Mouse (Mus musculus) olfactory bulb, adult 2 months (tissue): Measurements from ENCODE around the gene Ube4b. TPM values are rescaled to one million over a fixed set of nuclear protein-coding genes. Genes with fewer than 3 reads are reported as not detected.
"Not testable (repeated sequence)": the region's sequence is repeated elsewhere in the genome, so short reads cannot be mapped to it uniquely, and the experiment has no call there.

Experiments
- H3K27ac ChIP-seq: fragments of 200-500 bp; 2 replicates; pipeline ENCODE4 v1.5.1; 2012; ENCODE audit warnings: low read depth, low read length; ENCODE audit not compliant: insufficient read depth
- H3K4me1 ChIP-seq: fragments of 200-500 bp; 2 replicates; pipeline ENCODE4 v1.6.1; 2012; ENCODE audit warnings: low read length; ENCODE audit not compliant: control insufficient read depth, insufficient read depth
- H3K4me3 ChIP-seq: fragments of 200-500 bp; 2 replicates; pipeline ENCODE4 v1.5.1; 2012; ENCODE audit warnings: mild to moderate bottlenecking, low read depth, low read length, moderate library complexity; ENCODE audit not compliant: insufficient read depth
- CTCF ChIP-seq: fragments of 200-500 bp; IDR thresholded peaks from 2 replicates; pipeline ENCODE4 v1.5.1; 2012; ENCODE audit warnings: low read depth, mild to moderate bottlenecking, low read length, moderate library complexity; ENCODE audit not compliant: insufficient read depth
- POLR2A ChIP-seq: fragments of 200-500 bp; IDR thresholded peaks from 2 replicates; pipeline ENCODE4 v1.6.1; 2012; ENCODE audit warnings: mild to moderate bottlenecking, low read depth, low read length, moderate library complexity; ENCODE audit not compliant: insufficient read depth
- WGBS: fragments of 180-500 bp; shearing (Covaris S2); methylation state at CpG from one replicate; pipeline ENCODE4 v1.1.7; 2018; 5-methylcytosine and 5-hydroxymethylcytosine counted together
- polyA plus RNA-seq: library from polyadenylated mRNA; stranded (reverse); fragments of >200 nt; gene quantifications from 2 replicates; pipeline ENCODE4 v1.2.4, GENCODE M21; 2012; ENCODE audit warnings: low replicate concordance; ENCODE audit not compliant: missing spikeins, insufficient read depth, insufficient read length

Gene Ube4b
- polyA plus RNA-seq, 1 experiment: not detected

DNA sequence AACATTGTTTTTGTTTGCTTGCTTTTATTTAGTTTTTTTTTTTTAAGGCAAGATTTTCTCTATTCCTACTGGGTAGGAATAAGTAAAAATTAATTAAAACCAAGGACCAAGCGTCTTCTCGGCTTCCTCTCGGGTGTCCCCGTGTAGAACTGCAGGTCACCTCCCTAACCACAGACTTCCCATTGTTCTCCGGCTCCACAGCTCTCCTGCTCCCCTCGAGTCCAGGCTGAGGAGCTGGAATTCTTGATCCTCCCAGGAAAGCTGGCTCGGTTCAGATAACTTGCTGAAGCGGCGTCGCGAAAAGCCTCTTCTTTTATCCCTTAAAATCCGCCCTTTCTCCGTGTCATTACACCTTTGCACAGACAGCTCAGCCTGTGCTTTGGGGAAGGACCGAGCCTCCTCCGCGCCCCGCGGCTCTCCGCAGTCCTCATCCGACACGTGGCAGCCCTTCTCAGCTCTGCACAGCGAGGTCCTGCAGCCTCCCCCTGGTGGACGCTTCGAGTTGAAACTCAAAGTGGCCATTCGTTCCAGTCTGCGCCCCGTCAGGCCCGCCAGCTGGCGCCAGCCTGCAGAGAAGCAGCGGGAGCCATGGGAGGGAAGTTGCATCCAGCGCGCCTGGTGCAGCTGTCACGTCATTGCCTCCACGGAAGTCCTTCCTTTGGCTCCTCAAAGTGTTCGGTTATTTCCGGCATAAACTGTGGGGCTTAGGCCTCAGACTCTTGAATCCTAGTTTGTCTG is 18.6 kb upstream of the Ube4b start:
- peaks cover 10% of the 10 kb centered on the region for H3K4me1 ChIP-seq
- WGBS: under 1% methylated on average over 36 of the region's 36 CpGs
- peak overlapping the region; percentile 28 for H3K27ac ChIP-seq
- H3K4me3 ChIP-seq: peak overlapping the region; percentile 42
- TF ChIP-seq POLR2A: peak; percentile 23; the same call in 1 of the 2 replicates
- peak; percentile 90 for TF ChIP-seq CTCF

- peaks cover 10% of the 10 kb centered on the region for H3K4me1 ChIP-seq
- no peak overlapping the region for H3K27ac ChIP-seq
- H3K4me3 ChIP-seq: no peak overlapping the region
- TF ChIP-seq CTCF (no peak), POLR2A (no peak)
- WGBS: 79% methylated on average over 1 of the region's 1 CpGs
Measured at GRCm38 (mm10) chr4:149444465-149444864, 17.9 kb upstream of the Ube4b start.

- no peak overlapping the region for H3K4me3 ChIP-seq
- no peak overlapping the region for H3K27ac ChIP-seq
- TF ChIP-seq CTCF: no peak
- TF ChIP-seq POLR2A: no peak
- H3K4me1 ChIP-seq: peaks cover 10% of the 10 kb centered on the region
- 59% methylated on average over 3 of the region's 3 CpGs for WGBS
Measured at GRCm38 (mm10) chr4:149442436-149442835, 15.9 kb upstream of the Ube4b start.

GRCm38 (mm10) chr4:149440576-149440975 is 14.0 kb upstream of the Ube4b start:
- 67% methylated on average over 8 of the region's 8 CpGs for WGBS
- Histone ChIP-seq H3K27ac (no peak overlapping the region), H3K4me3 (no peak overlapping the region), H3K4me1 (0 out of 2 replicates have a peak, but pooled peaks cover 6% of the 10 kb centered on the region)
- TF ChIP-seq CTCF (no peak), POLR2A (no peak)

- 76% methylated on average over 1 of the region's 1 CpGs for WGBS
- H3K27ac ChIP-seq, H3K4me1 ChIP-seq, H3K4me3 ChIP-seq: not testable (repeated sequence)
Measured at GRCm38 (mm10) chr4:149431887-149432286, 5.3 kb upstream of the Ube4b start.

DNA sequence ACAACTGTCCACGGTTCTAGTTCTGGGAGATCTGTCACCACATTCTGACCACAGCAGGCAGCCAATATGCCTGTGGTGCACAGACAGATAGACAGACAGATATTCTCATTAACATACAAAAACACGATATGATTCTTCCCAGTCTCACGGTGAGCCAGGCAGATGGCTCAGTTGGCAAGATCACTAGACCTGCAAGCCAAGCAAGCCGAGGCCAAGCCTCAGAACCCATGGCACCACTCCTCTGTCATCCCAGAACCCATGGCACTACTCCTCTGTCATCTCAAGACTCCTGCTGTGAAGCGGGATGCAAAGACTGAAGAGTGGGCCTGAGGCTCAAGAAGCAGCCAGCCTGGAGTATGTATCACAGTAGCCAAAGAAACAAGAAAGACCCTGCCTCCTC is 3.0 kb upstream of the Ube4b start:
- no peak overlapping the region for H3K27ac ChIP-seq
- H3K4me3 ChIP-seq: no peak overlapping the region
- H3K4me1 ChIP-seq: no peaks in the 10 kb centered on the region
- 78% methylated on average over 5 of the region's 5 CpGs for WGBS
- no peak for TF ChIP-seq POLR2A
- TF ChIP-seq CTCF: no peak

- Histone ChIP-seq H3K4me1 (peaks cover 6% of the 10 kb centered on the region; the same call in 1 of the 2 replicates), H3K27ac (peak overlapping the region; percentile 98), H3K4me3 (peak overlapping the region; percentile 96)
- under 1% methylated on average over 35 of the region's 35 CpGs for WGBS
- TF ChIP-seq POLR2A (no peak), CTCF (no peak)
Measured at GRCm38 (mm10) chr4:149425801-149426292, 702 bp downstream of the Ube4b start.

- TF ChIP-seq POLR2A (no peak), CTCF (no peak)
- Histone ChIP-seq H3K27ac (no peak overlapping the region), H3K4me1 (peaks cover 9% of the 10 kb centered on the region; the same call in 1 of the 2 replicates), H3K4me3 (peak overlapping the region; percentile 41)
- under 1% methylated on average over 9 of the region's 9 CpGs for WGBS
Measured at GRCm38 (mm10) chr4:149424755-149425154, 1.8 kb downstream of the Ube4b start.

DNA sequence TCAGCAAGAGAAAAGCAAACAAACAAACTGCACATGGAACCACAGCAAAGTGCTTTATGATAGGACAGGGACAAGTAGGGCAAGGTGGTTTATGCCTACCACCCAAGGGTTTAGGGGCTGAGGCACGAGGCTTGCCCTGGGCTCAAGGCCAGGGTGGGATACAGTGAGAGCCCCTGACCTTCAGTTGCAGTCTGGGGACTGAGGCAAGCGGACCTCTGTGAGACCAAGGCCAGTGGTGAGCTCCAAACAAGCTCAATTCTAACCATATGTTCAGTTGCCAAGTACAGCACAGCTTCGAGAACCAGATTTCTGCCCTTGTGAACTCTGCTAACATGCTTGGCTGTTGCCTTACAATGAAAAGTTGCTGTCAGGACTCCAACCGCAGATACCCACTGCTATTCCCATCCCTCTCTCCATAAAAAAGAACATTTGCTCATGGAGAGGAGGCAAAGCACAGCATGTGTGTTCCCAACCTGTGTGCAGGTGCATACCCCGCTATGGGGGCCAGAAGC is 8.6 kb downstream of the Ube4b start:
- no peak for TF ChIP-seq CTCF
- no peak for TF ChIP-seq POLR2A
- Histone ChIP-seq H3K4me3 (no peak overlapping the region), H3K27ac (no peak overlapping the region), H3K4me1 (peaks cover 39% of the 10 kb centered on the region)
- WGBS: 65% methylated on average over 5 of the region's 5 CpGs
